Mouse (Mus musculus): Measurements from ENCODE around the gene Fbxl20. TPM values are rescaled to one million over a fixed set of nuclear protein-coding genes. Genes with fewer than 3 reads are reported as not detected.

The Fbxl20 gene
- total RNA-seq, 1 experiment = 9.7 TPM

GRCm38 (mm10) chr11:98040975-98041374, 109.2 kb downstream of the Fbxl20 start:
- Histone ChIP-seq H3K9me3 (ENCODE audit: control insufficient read depth, insufficient read depth, low read depth, low read length) (no peaks in the 10 kb centered on the region), H3K9ac (ENCODE audit: insufficient read depth, low read depth, low read length, poor library complexity, severe bottlenecking) (peak overlapping the region; percentile 44; the same call in 1 of the 2 replicates), H3K27ac (ENCODE audit: insufficient read depth, low read depth, low read length, poor library complexity, severe bottlenecking) (no peak overlapping the region), H3K36me3 (ENCODE audit: control insufficient read depth, insufficient read depth, low read length, poor library complexity, severe bottlenecking) (no peaks in the 10 kb centered on the region), H3K4me3 (ENCODE audit: insufficient read depth in 1 of 2, low read depth in 1 of 2, low read length in 2 of 2, poor library complexity in 1 of 2, severe bottlenecking in 1 of 2) (no peak overlapping the region), H3K4me1 (ENCODE audit: control insufficient read depth in 2 of 2, insufficient read depth in 2 of 2, low read length in 2 of 2, poor library complexity in 1 of 2) (peaks cover 11 to 24% of the 10 kb centered on the region in 2 experiments; a peak in 3 of 4 replicates)
- TF ChIP-seq ZC3H11A (IDR thresholded peaks at IDR 0.05; ENCODE audit: borderline replicate concordance, low read depth, low read length) (no peak), ZNF384 (IDR thresholded peaks at IDR 0.05; ENCODE audit: low read depth, low read length) (no peak), HCFC1 (IDR thresholded peaks at IDR 0.05; ENCODE audit: borderline replicate concordance, insufficient read depth, low read length) (no peak), CHD2 (IDR thresholded peaks at IDR 0.05; ENCODE audit: low read depth, low read length) (no peak), MAFK (IDR thresholded peaks at IDR 0.05; ENCODE audit: insufficient read depth, low read depth, low read length) (no peak)
- in situ Hi-C loops (cut with MboI; ENCODE audit: low sequenced_read_pairs in 2 of 2, unreplicated experiment in 2 of 2) = no loop called here
- DNase-seq (ENCODE audit: low read depth, low spot score) = no peak

GRCm38 (mm10) chr11:98037871-98038270, 112.3 kb downstream of the Fbxl20 start:
- Histone ChIP-seq H3K4me1 (ENCODE audit: control insufficient read depth in 2 of 2, insufficient read depth in 2 of 2, low read length in 2 of 2, poor library complexity in 1 of 2) (peaks cover 11 to 23% of the 10 kb centered on the region in 2 experiments; a peak in 3 of 4 replicates), H3K27ac (ENCODE audit: insufficient read depth, low read depth, low read length, poor library complexity, severe bottlenecking) (no peak overlapping the region), H3K9me3 (ENCODE audit: control insufficient read depth, insufficient read depth, low read depth, low read length) (no peaks in the 10 kb centered on the region), H3K36me3 (ENCODE audit: control insufficient read depth, insufficient read depth, low read length, poor library complexity, severe bottlenecking) (no peaks in the 10 kb centered on the region), H3K4me3 (ENCODE audit: insufficient read depth in 1 of 2, low read depth in 1 of 2, low read length in 2 of 2, poor library complexity in 1 of 2, severe bottlenecking in 1 of 2) (no peak overlapping the region), H3K9ac (ENCODE audit: insufficient read depth, low read depth, low read length, poor library complexity, severe bottlenecking) (no peak overlapping the region)
- TF ChIP-seq ZNF384 (IDR thresholded peaks at IDR 0.05; ENCODE audit: low read depth, low read length) (no peak), ZC3H11A (IDR thresholded peaks at IDR 0.05; ENCODE audit: borderline replicate concordance, low read depth, low read length) (no peak), HCFC1 (IDR thresholded peaks at IDR 0.05; ENCODE audit: borderline replicate concordance, insufficient read depth, low read length) (no peak), MAFK (IDR thresholded peaks at IDR 0.05; ENCODE audit: insufficient read depth, low read depth, low read length) (no peak), CHD2 (IDR thresholded peaks at IDR 0.05; ENCODE audit: low read depth, low read length) (no peak)
- in situ Hi-C loops (cut with MboI; ENCODE audit: low sequenced_read_pairs in 2 of 2, unreplicated experiment in 2 of 2) = no loop called here
- DNase-seq (ENCODE audit: low read depth, low spot score) = no peak

- no peak for DNase-seq (ENCODE audit: low read depth, low spot score)
- no peaks in the 10 kb centered on the region for H3K9me3 ChIP-seq (ENCODE audit: control insufficient read depth, insufficient read depth, low read depth, low read length)
- peak overlapping the region; percentile 15 to 57; a peak in 3 of 4 replicates for H3K4me3 ChIP-seq (ENCODE audit: insufficient read depth in 1 of 2, low read depth in 1 of 2, low read length in 2 of 2, poor library complexity in 1 of 2, severe bottlenecking in 1 of 2)
- H3K36me3 ChIP-seq (ENCODE audit: control insufficient read depth, insufficient read depth, low read length, poor library complexity, severe bottlenecking) = peaks cover 4% of the 10 kb centered on the region; the same call in 1 of the 2 replicates
- no peak overlapping the region for H3K27ac ChIP-seq (ENCODE audit: insufficient read depth, low read depth, low read length, poor library complexity, severe bottlenecking)
- H3K9ac ChIP-seq (ENCODE audit: insufficient read depth, low read depth, low read length, poor library complexity, severe bottlenecking) = peak overlapping the region; percentile 70
- TF ChIP-seq ZNF384 (IDR thresholded peaks at IDR 0.05; ENCODE audit: low read depth, low read length) (no peak), HCFC1 (IDR thresholded peaks at IDR 0.05; ENCODE audit: borderline replicate concordance, insufficient read depth, low read length) (no peak), ZC3H11A (IDR thresholded peaks at IDR 0.05; ENCODE audit: borderline replicate concordance, low read depth, low read length) (no peak), CHD2 (IDR thresholded peaks at IDR 0.05; ENCODE audit: low read depth, low read length) (no peak), MAFK (IDR thresholded peaks at IDR 0.05; ENCODE audit: insufficient read depth, low read depth, low read length) (peak; percentile 84)
- in situ Hi-C loops (cut with MboI; ENCODE audit: low sequenced_read_pairs in 2 of 2, unreplicated experiment in 2 of 2) = no loop called here
- H3K4me1 ChIP-seq (ENCODE audit: control insufficient read depth in 2 of 2, insufficient read depth in 2 of 2, low read length in 2 of 2, poor library complexity in 1 of 2) = peaks cover 11 to 15% of the 10 kb centered on the region in 2 experiments; a peak in 3 of 4 replicates
Measured at GRCm38 (mm10) chr11:98035977-98036377, 114.2 kb downstream of the Fbxl20 start.

GRCm38 (mm10) chr11:98034840-98035239, 115.4 kb downstream of the Fbxl20 start:
- no peak for DNase-seq (ENCODE audit: low read depth, low spot score)
- H3K27ac ChIP-seq (ENCODE audit: insufficient read depth, low read depth, low read length, poor library complexity, severe bottlenecking) = no peak overlapping the region
- TF ChIP-seq CHD2 (IDR thresholded peaks at IDR 0.05; ENCODE audit: low read depth, low read length) = no peak
- TF ChIP-seq HCFC1 (IDR thresholded peaks at IDR 0.05; ENCODE audit: borderline replicate concordance, insufficient read depth, low read length) = no peak
- TF ChIP-seq MAFK (IDR thresholded peaks at IDR 0.05; ENCODE audit: insufficient read depth, low read depth, low read length) = no peak
- TF ChIP-seq ZNF384 (IDR thresholded peaks at IDR 0.05; ENCODE audit: low read depth, low read length) = no peak
- no peak for TF ChIP-seq ZC3H11A (IDR thresholded peaks at IDR 0.05; ENCODE audit: borderline replicate concordance, low read depth, low read length)

More at GRCm38 (mm10) chr11:98034840-98035239, 115.4 kb downstream of the Fbxl20 start:
- in situ Hi-C loops (cut with MboI; ENCODE audit: low sequenced_read_pairs in 2 of 2, unreplicated experiment in 2 of 2) = no loop called here
- H3K36me3 ChIP-seq (ENCODE audit: control insufficient read depth, insufficient read depth, low read length, poor library complexity, severe bottlenecking) = peaks cover 14% of the 10 kb centered on the region
- H3K9ac ChIP-seq (ENCODE audit: insufficient read depth, low read depth, low read length, poor library complexity, severe bottlenecking) = no peak overlapping the region
- no peak overlapping the region for H3K4me3 ChIP-seq (ENCODE audit: insufficient read depth in 1 of 2, low read depth in 1 of 2, low read length in 2 of 2, poor library complexity in 1 of 2, severe bottlenecking in 1 of 2)
- peaks cover 9 to 16% of the 10 kb centered on the region in 2 experiments; a peak in 3 of 4 replicates for H3K4me1 ChIP-seq (ENCODE audit: control insufficient read depth in 2 of 2, insufficient read depth in 2 of 2, low read length in 2 of 2, poor library complexity in 1 of 2)
- no peaks in the 10 kb centered on the region for H3K9me3 ChIP-seq (ENCODE audit: control insufficient read depth, insufficient read depth, low read depth, low read length)
